ENCODE assay signal across 33 mouse cellular contexts in genomic region chr5:24828446-24828845, GRCm38 (mm10). TPM values are rescaled to one million over a fixed set of nuclear protein-coding genes. Genes with fewer than 3 reads are reported as not detected.
DNase-seq lines count a peak whose midpoint lies in the region; ATAC-seq and TF ChIP-seq lines count a peak whose summit lies in the region.
"Had no signal": no experiment of that assay in that cellular context is flagged by ENCODE, and none has a peak within 500 bp of the region (broad histone marks: within the 10 kb centered on the region; RNA-seq: fewer than 3 reads in every experiment).

No protein-coding gene starts in this region.

- peaks cover 45% of the 10 kb centered on the region for H3K4me1 ChIP-seq in intestine, embryonic 16.5 days (ENCODE audit: control insufficient read depth, insufficient read depth, low read length)
- peaks cover 11% of the 10 kb centered on the region for H3K4me1 ChIP-seq in intestine, embryonic 15.5 days (replicated peaks)
- H3K4me1 ChIP-seq in ES-E14 (ENCODE audit: control insufficient read depth in 2 of 2, insufficient read depth in 2 of 2, low read length in 2 of 2, poor library complexity in 1 of 2): peaks cover 3 to 7% of the 10 kb centered on the region in 2 experiments; a peak in 1 of 4 replicates
- peaks cover 13% of the 10 kb centered on the region for H3K4me1 ChIP-seq in intestine, postnatal 0 days (replicated peaks; ENCODE audit: control insufficient read depth, insufficient read depth, low read length)
- H3K4me1 ChIP-seq: limb, embryonic 10.5 days; neural tube, embryonic 12.5 days had no signal

- no peaks in the 10 kb centered on the region for H3K27me3 ChIP-seq in intestine, embryonic 16.5 days (replicated peaks; ENCODE audit: control insufficient read depth, insufficient read depth, low read length)
- H3K27me3 ChIP-seq in intestine, embryonic 15.5 days (replicated peaks): no peaks in the 10 kb centered on the region
- H3K27me3 ChIP-seq in intestine, postnatal 0 days (replicated peaks; ENCODE audit: control insufficient read depth, insufficient read depth, low read length): no peaks in the 10 kb centered on the region
- H3K27me3 ChIP-seq: CH12.LX; embryonic facial prominence, embryonic 15.5 days; forebrain, embryonic 12.5 days; hindbrain, embryonic 12.5 days; limb, embryonic 15.5 days; midbrain, embryonic 12.5 days; neural tube, embryonic 12.5 days had no signal

- no peaks in the 10 kb centered on the region for H3K9me3 ChIP-seq in intestine, embryonic 16.5 days (ENCODE audit: control insufficient read depth, low read length)
- H3K9me3 ChIP-seq in intestine, embryonic 15.5 days: no peaks in the 10 kb centered on the region
- H3K9me3 ChIP-seq in ES-E14 (ENCODE audit: control insufficient read depth, insufficient read depth, low read depth, low read length): no peaks in the 10 kb centered on the region
- no peaks in the 10 kb centered on the region for H3K9me3 ChIP-seq in intestine, postnatal 0 days (ENCODE audit: control insufficient read depth)
- H3K9me3 ChIP-seq: embryonic facial prominence, embryonic 10.5 days; embryonic facial prominence, embryonic 15.5 days; forebrain, embryonic 12.5 days; hindbrain, embryonic 12.5 days; limb, embryonic 10.5 days; limb, embryonic 15.5 days; midbrain, embryonic 12.5 days; neural tube, embryonic 12.5 days had no signal

- H3K9ac ChIP-seq in intestine, embryonic 16.5 days (ENCODE audit: low read depth, low read length): no peak overlapping the region
- H3K9ac ChIP-seq in intestine, embryonic 15.5 days: no peak overlapping the region
- H3K9ac ChIP-seq in ES-E14 (ENCODE audit: insufficient read depth, low read depth, low read length, poor library complexity, severe bottlenecking): no peak overlapping the region
- no peak overlapping the region for H3K9ac ChIP-seq in intestine, postnatal 0 days (ENCODE audit: low read depth, low read length)
- H3K9ac ChIP-seq: embryonic facial prominence, embryonic 15.5 days; forebrain, embryonic 12.5 days; forebrain, postnatal 0 days; hindbrain, embryonic 12.5 days; limb, embryonic 15.5 days; liver, embryonic 14.5 days; lung, embryonic 14.5 days; midbrain, embryonic 12.5 days; neural tube, embryonic 12.5 days had no signal

- 90% methylated on average over 3 of the region's 3 CpGs for WGBS in intestine, embryonic 16.5 days
- 87% methylated on average over 3 of the region's 3 CpGs for WGBS in intestine, embryonic 15.5 days
- 73% methylated on average over 3 of the region's 3 CpGs for WGBS in intestine, postnatal 0 days

- in situ Hi-C loops in ES-E14 (cut with MboI; ENCODE audit: low sequenced_read_pairs in 2 of 2, unreplicated experiment in 2 of 2): no loop called here

- peak; percentile 38; the same call in 1 of the 2 replicates for ATAC-seq in intestine, embryonic 16.5 days
- no peak for ATAC-seq in intestine, embryonic 15.5 days
- ATAC-seq in intestine, postnatal 0 days: no peak
- ATAC-seq: forebrain, postnatal 0 days; hindbrain, postnatal 0 days had no signal

- no peak overlapping the region for H3K27ac ChIP-seq in intestine, embryonic 16.5 days (ENCODE audit: low read length)
- no peak overlapping the region for H3K27ac ChIP-seq in intestine, embryonic 15.5 days
- no peak overlapping the region for H3K27ac ChIP-seq in left cerebral cortex, adult 2 months
- no peak overlapping the region for H3K27ac ChIP-seq in ES-E14 (ENCODE audit: insufficient read depth, low read depth, low read length, poor library complexity, severe bottlenecking)
- H3K27ac ChIP-seq in intestine, postnatal 0 days (ENCODE audit: low read depth, low read length): no peak overlapping the region
- H3K27ac ChIP-seq: embryonic facial prominence, embryonic 10.5 days; embryonic facial prominence, embryonic 15.5 days; forebrain, embryonic 12.5 days; hindbrain, embryonic 12.5 days; hindbrain, postnatal 0 days; limb, embryonic 10.5 days; limb, embryonic 15.5 days; liver, embryonic 14.5 days; midbrain, embryonic 12.5 days; neural tube, embryonic 12.5 days had no signal

- no peak overlapping the region for H3K4me2 ChIP-seq in intestine, embryonic 16.5 days (ENCODE audit: low read depth, low read length)
- H3K4me2 ChIP-seq in intestine, embryonic 15.5 days (replicated peaks): no peak overlapping the region
- H3K4me2 ChIP-seq in intestine, postnatal 0 days (replicated peaks; ENCODE audit: low read depth): no peak overlapping the region
- H3K4me2 ChIP-seq: embryonic facial prominence, embryonic 15.5 days; forebrain, embryonic 12.5 days; heart, embryonic 11.5 days; hindbrain, embryonic 12.5 days; limb, embryonic 15.5 days; lung, embryonic 14.5 days; midbrain, embryonic 12.5 days; neural tube, embryonic 12.5 days had no signal

- H3K4me3 ChIP-seq in intestine, embryonic 16.5 days (ENCODE audit: low read length): no peak overlapping the region
- no peak overlapping the region for H3K4me3 ChIP-seq in intestine, embryonic 15.5 days (replicated peaks)
- no peak overlapping the region for H3K4me3 ChIP-seq in left cerebral cortex, adult 2 months
- H3K4me3 ChIP-seq in ES-E14 (ENCODE audit: insufficient read depth in 1 of 2, low read depth in 1 of 2, low read length in 2 of 2, poor library complexity in 1 of 2, severe bottlenecking in 1 of 2): no peak overlapping the region
- H3K4me3 ChIP-seq in intestine, postnatal 0 days (ENCODE audit: low read depth, low read length): no peak overlapping the region
- H3K4me3 ChIP-seq: embryonic facial prominence, embryonic 10.5 days; embryonic facial prominence, embryonic 15.5 days; forebrain, embryonic 12.5 days; hindbrain, embryonic 12.5 days; limb, embryonic 10.5 days; limb, embryonic 15.5 days; midbrain, embryonic 12.5 days; myocyte; neural tube, embryonic 12.5 days had no signal

- H3K36me3 ChIP-seq in intestine, embryonic 16.5 days (ENCODE audit: control insufficient read depth, insufficient read depth, low read length): no peaks in the 10 kb centered on the region
- no peaks in the 10 kb centered on the region for H3K36me3 ChIP-seq in intestine, embryonic 15.5 days
- H3K36me3 ChIP-seq in ES-E14 (ENCODE audit: control insufficient read depth, insufficient read depth, low read length, poor library complexity, severe bottlenecking): no peaks in the 10 kb centered on the region; the same call in 1 of the 2 replicates
- no peaks in the 10 kb centered on the region for H3K36me3 ChIP-seq in intestine, postnatal 0 days (ENCODE audit: control insufficient read depth, insufficient read depth)
- H3K36me3 ChIP-seq: embryonic facial prominence, embryonic 10.5 days; embryonic facial prominence, embryonic 15.5 days; forebrain, embryonic 12.5 days; hindbrain, embryonic 12.5 days; limb, embryonic 10.5 days; limb, embryonic 15.5 days; midbrain, embryonic 12.5 days; neural tube, embryonic 12.5 days had no signal

- peak; percentile 9; the same call in 1 of the 2 replicates for TF ChIP-seq CTCF in left cerebral cortex, adult 2 months (IDR thresholded peaks at IDR 0.05)
- peak; percentile 31; the same call in 1 of the 2 replicates for TF ChIP-seq CTCF in intestine, postnatal 0 days (IDR thresholded peaks at IDR 0.05; ENCODE audit: low read depth)

- intact Hi-C loops in left cerebral cortex, adult 2 months (cut with DNase I): no loop called here
- intact Hi-C loops in left cerebral cortex, postnatal 36 days (cut with DNase I): no loop called here

- DNase-seq in left cerebral cortex, adult 2 months (ENCODE audit: extremely low spot score in 1 of 2, low spot score in 2 of 2): no peak
- no peak for DNase-seq in left cerebral cortex, postnatal 36 days (ENCODE audit: low spot score in 2 of 2)
- no peak for DNase-seq in ES-E14 (ENCODE audit: low read depth, low spot score)
- no peak for DNase-seq in adrenal gland, postnatal 25 days
- DNase-seq: adrenal gland, adult 2 months; cerebellum, adult 11 months; cerebellum, adult 9-11 months; forebrain, postnatal 0 days; gastrocnemius, postnatal 10 days; heart, postnatal 36 days; kidney, adult 11 months; kidney, postnatal 14 days; lung, embryonic 14.5 days; lung, postnatal 14 days; right cerebral cortex, postnatal 4 days; thymus, adult 2 months; thymus, postnatal 36 days had no signal

TF ChIP-seq in ES-E14, 5 proteins besides CTCF, POLR2A, EP300 and RAD21:
- peak; percentile 71 for TF ChIP-seq ZNF384 (IDR thresholded peaks at IDR 0.05; ENCODE audit: low read depth, low read length)
- no peak for TF ChIP-seq CHD2 (IDR thresholded peaks at IDR 0.05; ENCODE audit: low read depth, low read length)
- TF ChIP-seq MAFK (IDR thresholded peaks at IDR 0.05; ENCODE audit: insufficient read depth, low read depth, low read length): no peak
- no peak for TF ChIP-seq ZC3H11A (IDR thresholded peaks at IDR 0.05; ENCODE audit: borderline replicate concordance, low read depth, low read length)
- no peak for TF ChIP-seq HCFC1 (IDR thresholded peaks at IDR 0.05; ENCODE audit: borderline replicate concordance, insufficient read depth, low read length)

RNA-seq across cellular contexts. Expression of gene Rheb, which starts 14.0 kb away (rescaled TPM):
- polyA plus RNA-seq in intestine, embryonic 16.5 days (2015; fragmentation: Nextera tagmentation; extraction: Ambion mirVana): 188 and 199 TPM in 2 replicates
- 209 and 246 TPM in 2 replicates for polyA plus RNA-seq in intestine, embryonic 15.5 days (2015; fragmentation: Nextera tagmentation; extraction: Ambion mirVana)
- total RNA-seq in left cerebral cortex, adult 2 months (2021): 100 to 1,000 TPM; 124 to 134 TPM
- 100 to 1,000 TPM; 119 to 120 TPM for total RNA-seq in left cerebral cortex, postnatal 36 days (2021)
- 39.7 and 45.6 TPM in 2 replicates for total RNA-seq in ES-E14 (2012; rRNA removed)
- 147 and 151 TPM in 2 replicates for polyA plus RNA-seq in intestine, postnatal 0 days (2015; fragmentation: Nextera tagmentation; extraction: Ambion mirVana)
- 83.9 and 85.1 TPM in 2 replicates for total RNA-seq in adrenal gland, postnatal 25 days (2021)
